13 mouse cellular contexts compared by ENCODE assay signal in genomic region chr4:148797475-148798324, GRCm38 (mm10). TPM values are rescaled to one million over a fixed set of nuclear protein-coding genes. Genes with fewer than 3 reads are reported as not detected.
DNase-seq lines count a peak whose midpoint lies in the region; ATAC-seq and TF ChIP-seq lines count a peak whose summit lies in the region.
"Had no signal": no experiment of that assay in that cellular context is flagged by ENCODE, and none has a peak within 500 bp of the region (broad histone marks: within the 10 kb centered on the region; RNA-seq: fewer than 3 reads in every experiment).

No protein-coding gene starts in this region.

- H3K9me3 ChIP-seq in liver, embryonic 15.5 days (replicated peaks): no peaks in the 10 kb centered on the region
- no peaks in the 10 kb centered on the region for H3K9me3 ChIP-seq in midbrain, postnatal 0 days (ENCODE audit: low read length)
- H3K9me3 ChIP-seq: heart, embryonic 15.5 days; megakaryocyte, embryonic 14.5 days had no signal

- peak; percentile 68 to 81 for DNase-seq in urinary bladder, adult 18-20 months (ENCODE audit: low spot score in 2 of 2)
- no peak for DNase-seq in urinary bladder, postnatal 10 days (ENCODE audit: low spot score)
- DNase-seq in midbrain, postnatal 0 days (ENCODE audit: low spot score): no peak
- no peak for DNase-seq in cerebellum, postnatal 10 days
- DNase-seq in spleen, postnatal 10 days (ENCODE audit: low spot score in 2 of 2): no peak
- DNase-seq: adrenal gland, postnatal 36 days; cerebellum, adult 9-10 months; thymus, postnatal 4 days had no signal

- TF ChIP-seq CTCF in midbrain, postnatal 0 days (IDR thresholded peaks at IDR 0.05): no peak

- H3K27ac ChIP-seq in liver, embryonic 15.5 days (replicated peaks): no peak overlapping the region
- no peak overlapping the region for H3K27ac ChIP-seq in midbrain, postnatal 0 days (ENCODE audit: low read depth, low read length)
- H3K27ac ChIP-seq: heart, embryonic 15.5 days; left cerebral cortex, adult 2 months had no signal

- ATAC-seq in liver, embryonic 15.5 days (ENCODE audit: insufficient read depth): peak; percentile 42
- ATAC-seq in megakaryocyte-erythroid progenitor cell, adult 5-6 weeks (replicated peaks; ENCODE audit: low FRiP score, low TSS enrichment, poor library complexity, severe bottlenecking): peak; percentile 70
- no peak for ATAC-seq in midbrain, postnatal 0 days (ENCODE audit: low FRiP score)

- H3K4me1 ChIP-seq in liver, embryonic 15.5 days (replicated peaks): peaks cover 8% of the 10 kb centered on the region; the same call in 1 of the 2 replicates
- H3K4me1 ChIP-seq in midbrain, postnatal 0 days (ENCODE audit: insufficient read depth, low read length): no peaks in the 10 kb centered on the region

- H3K9ac ChIP-seq in liver, embryonic 15.5 days: no peak overlapping the region
- no peak overlapping the region for H3K9ac ChIP-seq in midbrain, postnatal 0 days (replicated peaks; ENCODE audit: low read length, poor library complexity, severe bottlenecking)
- H3K9ac ChIP-seq: heart, embryonic 15.5 days had no signal

- no peak overlapping the region for H3K4me2 ChIP-seq in liver, embryonic 15.5 days
- no peak overlapping the region for H3K4me2 ChIP-seq in midbrain, postnatal 0 days (ENCODE audit: low read depth, low read length, poor library complexity, severe bottlenecking)
- H3K4me2 ChIP-seq: heart, embryonic 15.5 days had no signal

- H3K27me3 ChIP-seq in liver, embryonic 15.5 days: peaks cover 59% of the 10 kb centered on the region
- H3K27me3 ChIP-seq in midbrain, postnatal 0 days (ENCODE audit: insufficient read depth, low read length): peaks cover 12% of the 10 kb centered on the region; the same call in 1 of the 2 replicates
- H3K27me3 ChIP-seq: heart, embryonic 15.5 days had no signal

- no peaks in the 10 kb centered on the region for H3K36me3 ChIP-seq in liver, embryonic 15.5 days (replicated peaks)
- H3K36me3 ChIP-seq in midbrain, postnatal 0 days (ENCODE audit: insufficient read depth, low read length): no peaks in the 10 kb centered on the region
- H3K36me3 ChIP-seq: heart, embryonic 15.5 days had no signal

- H3K4me3 ChIP-seq in liver, embryonic 15.5 days (replicated peaks): no peak overlapping the region
- no peak overlapping the region for H3K4me3 ChIP-seq in midbrain, postnatal 0 days (ENCODE audit: low read depth, low read length)
- H3K4me3 ChIP-seq: heart, embryonic 15.5 days; left cerebral cortex, adult 2 months; megakaryocyte, embryonic 14.5 days had no signal

- WGBS in liver, embryonic 15.5 days (ENCODE audit: insufficient replicate concordance): 48% methylated on average over 12 of the region's 12 CpGs
- 80% methylated on average over 12 of the region's 12 CpGs for WGBS in midbrain, postnatal 0 days

RNA-seq across cellular contexts. Expression of gene Casz1, which starts 6.5 kb away (rescaled TPM):
- polyA plus RNA-seq in liver, embryonic 15.5 days (2015; fragmentation: Nextera tagmentation; extraction: Ambion mirVana): 0.45 and 0.48 TPM in 2 replicates
- 0.55 and 0.96 TPM in 2 replicates for total RNA-seq in megakaryocyte-erythroid progenitor cell, adult 5-6 weeks (2014; fragmentation: Nextera tagmentation)
- 0.27 and 0.75 TPM in 2 replicates for total RNA-seq in megakaryocyte-erythroid progenitor cell, adult 5-6 weeks (2017)
- total RNA-seq in midbrain, postnatal 0 days (2014; rRNA removed): 3.7 and 4.0 TPM in 2 replicates
- polyA plus RNA-seq in midbrain, postnatal 0 days (2015; fragmentation: Nextera tagmentation; extraction: Ambion mirVana): 2.0 TPM in 2 replicates

Comparison
In these comparisons a context has a peak if more than half of its experiments do, and no peak if none do; other contexts are left out.
1. DNase-seq: peak in urinary bladder, adult 18-20 months (2 of 2); none in urinary bladder, postnatal 10 days (single experiment), midbrain, postnatal 0 days (single experiment), cerebellum, postnatal 10 days (0 of 2) and spleen, postnatal 10 days (0 of 2).